ENCODE assay signal across 8 mouse cellular contexts in genomic region chr19:24476461-24476860, GRCm38 (mm10). TPM values are rescaled to one million over a fixed set of nuclear protein-coding genes. Genes with fewer than 3 reads are reported as not detected.
DNase-seq lines count a peak whose midpoint lies in the region; ATAC-seq and TF ChIP-seq lines count a peak whose summit lies in the region.

No protein-coding gene starts in this region.

- H3K27me3 ChIP-seq in heart, embryonic 12.5 days (replicated peaks), result no peaks in the 10 kb centered on the region
- H3K27me3 ChIP-seq in midbrain, embryonic 12.5 days, result peaks cover 9% of the 10 kb centered on the region

- WGBS in lung, adult 2 months, result 1% methylated on average over 11 of the region's 11 CpGs
- 0% methylated on average over 11 of the region's 11 CpGs for WGBS in heart, embryonic 12.5 days
- 2% methylated on average over 11 of the region's 11 CpGs for WGBS in midbrain, embryonic 12.5 days

- peak overlapping the region; percentile 92 for H3K27ac ChIP-seq in heart, embryonic 12.5 days (ENCODE audit: poor library complexity, severe bottlenecking)
- peak overlapping the region; percentile 96 for H3K27ac ChIP-seq in midbrain, embryonic 12.5 days (replicated peaks)

- TF ChIP-seq CTCF in lung, adult 2 months (IDR thresholded peaks at IDR 0.05; ENCODE audit: insufficient read depth, low read length), result no peak

- DNase-seq in lung, adult 2 months, result no peak
- no peak for DNase-seq in lung, postnatal 4 days
- peak; percentile 19 for DNase-seq in c-Kit-positive CD71-negative TER-119-negative erythroid progenitor cells, embryonic 14.5 days (ENCODE audit: low read depth)
- peak; percentile 7 to 40 for DNase-seq in kidney, postnatal 25 days
- peak; percentile 62 for DNase-seq in thymus, postnatal 14 days
- no peak for DNase-seq in ovary, adult 18-20 months (ENCODE audit: low spot score)

- H3K9me3 ChIP-seq in heart, embryonic 12.5 days (replicated peaks), result no peaks in the 10 kb centered on the region
- no peaks in the 10 kb centered on the region for H3K9me3 ChIP-seq in midbrain, embryonic 12.5 days

- H3K4me3 ChIP-seq in lung, adult 2 months (replicated peaks; ENCODE audit: extremely low read depth, low read depth, low read length), result peak overlapping the region; percentile 74
- H3K4me3 ChIP-seq in heart, embryonic 12.5 days, result peak overlapping the region; percentile 67
- peak overlapping the region; percentile 83 for H3K4me3 ChIP-seq in midbrain, embryonic 12.5 days

- H3K9ac ChIP-seq in heart, embryonic 12.5 days, result peak overlapping the region; percentile 84
- H3K9ac ChIP-seq in midbrain, embryonic 12.5 days (replicated peaks), result peak overlapping the region; percentile 93

- ATAC-seq in heart, embryonic 12.5 days (ENCODE audit: insufficient number of reproducible peaks, low FRiP score), result 0 out of 2 replicates have a peak, but pooled peaks have one; percentile 33
- ATAC-seq in midbrain, embryonic 12.5 days (ENCODE audit: low FRiP score, low read depth), result no peak; the same call in 1 of the 2 replicates

- no peak for TF ChIP-seq POLR2A in lung, adult 2 months (IDR thresholded peaks at IDR 0.05; ENCODE audit: borderline replicate concordance, extremely low read depth, low read depth, low read length)

- peak overlapping the region; percentile 74 for H3K4me2 ChIP-seq in heart, embryonic 12.5 days
- peak overlapping the region; percentile 84 for H3K4me2 ChIP-seq in midbrain, embryonic 12.5 days (replicated peaks)

- H3K36me3 ChIP-seq in heart, embryonic 12.5 days, result peaks cover 8% of the 10 kb centered on the region
- peaks cover 4% of the 10 kb centered on the region; the same call in 1 of the 2 replicates for H3K36me3 ChIP-seq in midbrain, embryonic 12.5 days

- no peaks in the 10 kb centered on the region for H3K4me1 ChIP-seq in lung, adult 2 months (ENCODE audit: control insufficient read depth, insufficient read depth, low read length)
- H3K4me1 ChIP-seq in heart, embryonic 12.5 days (replicated peaks), result peaks cover 26% of the 10 kb centered on the region
- peaks cover 19% of the 10 kb centered on the region for H3K4me1 ChIP-seq in midbrain, embryonic 12.5 days

RNA-seq across cellular contexts. Expression of gene Fam122a, which starts 0.7 kb away (rescaled TPM):
- polyA plus RNA-seq in lung, adult 2 months (2012; rRNA removed), result 28.4 and 33.3 TPM in 2 replicates
- 53.4 and 56.1 TPM in 2 replicates for polyA plus RNA-seq in heart, embryonic 12.5 days (2016; fragmentation: Nextera tagmentation; extraction: Ambion mirVana)
- 62.7 and 65.3 TPM in 2 replicates for polyA plus RNA-seq in midbrain, embryonic 12.5 days (2016; fragmentation: Nextera tagmentation; extraction: Ambion mirVana)

Comparison
In these comparisons a context has a peak if more than half of its experiments do, and no peak if none do; other contexts are left out.
1. DNase-seq: peak in c-Kit-positive CD71-negative TER-119-negative erythroid progenitor cells, embryonic 14.5 days (single experiment), kidney, postnatal 25 days (2 of 2) and thymus, postnatal 14 days (single experiment); none in lung, adult 2 months (single experiment), lung, postnatal 4 days (0 of 2) and ovary, adult 18-20 months (single experiment).
2. Peak in every context shown above with its lines, with median percentiles within 50 percentile points of each other: H3K4me3 ChIP-seq.